Mouse (Mus musculus) cerebellum, adult 18-20 months (tissue): ENCODE results near the gene Gm1993.
"Not testable (repeated sequence)": the region's sequence is repeated elsewhere in the genome, so short reads cannot be mapped to it uniquely, and the experiment has no call there.

Source experiments
- DNase-seq, 2 experiments: peaks; one replicate each; pipeline ENCODE4 v3.0.0; 2021

Gm1993 gene

DNA sequence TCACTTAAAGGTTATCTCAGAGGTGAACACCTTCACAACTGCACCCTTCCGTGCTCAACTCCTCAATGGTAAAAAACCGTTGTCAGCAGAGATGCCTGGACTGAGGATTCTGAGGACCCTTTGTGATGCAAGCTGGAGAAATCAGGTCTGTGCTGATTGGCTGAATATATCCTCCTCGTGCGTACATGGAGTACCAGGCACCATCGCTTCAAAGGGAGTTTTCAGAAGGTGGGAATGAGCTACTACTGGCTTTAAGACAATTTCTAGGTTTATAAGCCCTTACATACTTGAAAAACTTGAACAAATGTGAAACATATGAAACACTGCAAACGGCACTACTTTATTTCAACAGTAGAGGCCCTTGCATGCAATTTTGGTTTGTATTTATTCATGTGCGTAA is at the start of gene Gm1993:
TSS of gene Gm1993 (minus strand) at position 101 of the 400 bp plus-strand sequence.
- DNase-seq, result not testable (repeated sequence)
